Mouse (Mus musculus): ENCODE data around the gene Eif1.
A peak's percentile ranks its signal among the peaks of the same experiment; 100 is the strongest.

DNA sequence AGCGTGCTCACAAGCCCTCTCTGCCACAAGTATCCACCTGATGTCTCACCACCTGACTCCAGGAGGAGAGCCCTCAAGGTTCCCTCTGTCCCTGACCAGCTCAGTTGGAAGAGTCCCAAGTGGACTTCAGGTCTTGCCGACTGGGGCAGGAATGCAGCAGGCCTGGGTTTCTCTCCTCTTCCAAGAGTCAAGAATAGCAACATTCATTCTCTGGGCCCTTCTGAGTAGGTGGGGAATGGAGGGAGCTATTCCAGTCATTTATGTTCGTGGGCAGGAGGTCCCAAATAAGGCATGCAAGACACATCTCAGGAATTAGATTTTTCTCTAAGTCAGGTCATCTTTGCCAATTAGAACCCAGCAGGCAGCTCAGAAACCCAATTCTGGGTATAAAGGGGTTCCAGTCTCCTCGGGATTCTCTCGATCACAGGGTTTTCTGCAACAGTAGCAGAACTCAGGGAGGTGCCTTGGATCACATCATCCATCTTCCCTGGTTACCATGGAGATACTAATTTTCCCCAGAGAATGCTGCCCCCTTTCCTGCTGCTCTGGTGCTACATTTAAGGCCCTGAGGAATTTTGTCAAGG lies 7.5 kb upstream of the Eif1 start:
- TF ChIP-seq CTCF (IDR thresholded peaks at IDR 0.05; ENCODE audit: extremely low read depth, insufficient read depth, low read length) = peak; percentile 21; the same call in 1 of the 2 replicates
- TF ChIP-seq POLR2A (IDR thresholded peaks at IDR 0.05; ENCODE audit: extremely low read depth, insufficient read depth, low read length) = peak; percentile 24; the same call in 1 of the 2 replicates
